ENCODE assay signal across 11 mouse cellular contexts in the genomic region with DNA sequence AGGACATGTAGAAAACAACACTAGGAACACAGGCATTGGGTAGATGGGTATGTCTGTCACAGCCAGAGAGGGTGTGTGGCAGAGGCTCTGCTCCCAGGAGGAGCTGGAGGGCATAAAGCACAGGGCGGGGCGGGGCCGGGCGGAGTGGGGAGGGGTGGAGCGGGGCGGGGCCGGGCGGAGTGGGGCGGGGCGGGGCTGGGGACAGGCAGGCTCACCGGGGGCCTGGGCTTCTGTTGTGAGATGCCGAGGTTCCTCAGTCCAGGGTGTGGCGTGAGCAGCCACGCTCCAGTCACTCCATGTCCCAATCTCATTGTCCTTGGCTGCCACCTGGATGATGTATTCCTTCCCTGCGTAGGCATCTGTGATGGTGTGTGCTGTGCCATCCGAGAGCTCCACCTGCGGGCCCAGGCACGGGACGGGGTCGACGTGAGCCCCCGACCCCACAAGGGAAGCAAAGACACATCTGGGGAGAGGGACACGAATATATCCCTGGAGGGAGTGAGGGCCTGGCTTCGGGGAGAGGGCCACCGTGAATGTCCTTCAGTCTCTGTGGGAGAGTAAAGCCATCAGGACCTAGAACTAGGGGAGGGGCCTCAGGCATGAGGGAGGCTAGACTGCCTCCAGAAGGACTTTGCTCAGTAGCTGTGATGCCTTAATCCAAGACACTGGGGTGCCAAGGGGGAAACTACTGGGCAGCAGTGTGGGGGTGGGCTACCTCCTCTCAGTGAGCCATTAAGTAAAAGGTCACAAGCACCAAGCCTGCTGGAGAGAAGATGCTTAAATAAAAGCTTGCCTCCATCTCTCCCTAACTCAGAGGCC. TPM values are rescaled to one million over a fixed set of nuclear protein-coding genes. Genes with fewer than 3 reads are reported as not detected.
DNase-seq lines count a peak whose midpoint lies in the region; ATAC-seq and TF ChIP-seq lines count a peak whose summit lies in the region.
"Had no signal": no experiment of that assay in that cellular context is flagged by ENCODE, and none has a peak within 500 bp of the region (broad histone marks: within the 10 kb centered on the region; RNA-seq: fewer than 3 reads in every experiment).

No protein-coding gene starts in this region.

- no peak overlapping the region for H3K27ac ChIP-seq in heart, postnatal 0 days (ENCODE audit: low read depth)
- H3K27ac ChIP-seq in hindbrain, postnatal 0 days, result no peak overlapping the region
- no peak overlapping the region for H3K27ac ChIP-seq in liver, embryonic 16.5 days (ENCODE audit: low read length)

- ATAC-seq in heart, postnatal 0 days (ENCODE audit: insufficient read depth, low read depth), result peak; percentile 31; the same call in 1 of the 2 replicates
- ATAC-seq in hindbrain, postnatal 0 days, result 0 out of 2 replicates have a peak, but pooled peaks have one; percentile 12
- 0 out of 2 replicates have a peak, but pooled peaks have one; percentile 19 for ATAC-seq in liver, embryonic 16.5 days (ENCODE audit: low read depth)
- no peak for ATAC-seq in erythroblast, adult 5-6 weeks (replicated peaks; ENCODE audit: low FRiP score, poor library complexity, severe bottlenecking)

- TF ChIP-seq EP300 in heart, postnatal 0 days (IDR thresholded peaks at IDR 0.05; ENCODE audit: low read depth), result no peak

- H3K9me3 ChIP-seq in heart, postnatal 0 days (replicated peaks; ENCODE audit: control insufficient read depth, low read length), result no peaks in the 10 kb centered on the region
- H3K9me3 ChIP-seq in hindbrain, postnatal 0 days (ENCODE audit: low read length), result no peaks in the 10 kb centered on the region
- no peaks in the 10 kb centered on the region for H3K9me3 ChIP-seq in liver, embryonic 16.5 days (replicated peaks; ENCODE audit: control insufficient read depth, low read length)

- 21% methylated on average over 24 of the region's 25 CpGs for WGBS in heart, postnatal 0 days
- 30% methylated on average over 25 of the region's 25 CpGs for WGBS in hindbrain, postnatal 0 days
- 15% methylated on average over 24 of the region's 25 CpGs for WGBS in liver, embryonic 16.5 days (ENCODE audit: insufficient replicate concordance)

- H3K4me1 ChIP-seq in heart, postnatal 0 days (ENCODE audit: control insufficient read depth, insufficient read depth), result no peaks in the 10 kb centered on the region
- no peaks in the 10 kb centered on the region for H3K4me1 ChIP-seq in hindbrain, postnatal 0 days (ENCODE audit: insufficient read depth, low read length)
- H3K4me1 ChIP-seq in liver, embryonic 16.5 days (ENCODE audit: control insufficient read depth, low read depth, low read length), result no peaks in the 10 kb centered on the region; the same call in 1 of the 2 replicates

- no peak overlapping the region for H3K4me3 ChIP-seq in heart, postnatal 0 days (ENCODE audit: low read depth, low read length)
- H3K4me3 ChIP-seq in hindbrain, postnatal 0 days (ENCODE audit: low read length), result no peak overlapping the region
- no peak overlapping the region for H3K4me3 ChIP-seq in liver, embryonic 16.5 days (ENCODE audit: low read depth, low read length)

- H3K36me3 ChIP-seq in heart, postnatal 0 days (replicated peaks; ENCODE audit: control insufficient read depth, insufficient read depth, low read length), result no peaks in the 10 kb centered on the region
- peaks cover 13% of the 10 kb centered on the region; the same call in 1 of the 2 replicates for H3K36me3 ChIP-seq in hindbrain, postnatal 0 days (ENCODE audit: insufficient read depth, low read length)
- H3K36me3 ChIP-seq in liver, embryonic 16.5 days (ENCODE audit: control insufficient read depth, insufficient read depth), result no peaks in the 10 kb centered on the region

- TF ChIP-seq CTCF in heart, postnatal 0 days (IDR thresholded peaks at IDR 0.05; ENCODE audit: low read depth), result no peak
- TF ChIP-seq CTCF in hindbrain, postnatal 0 days (IDR thresholded peaks at IDR 0.05; ENCODE audit: low read depth), result no peak

- no peak for DNase-seq in heart, postnatal 0 days (ENCODE audit: low spot score)
- no peak for DNase-seq in heart, adult 18-20 months
- DNase-seq in adrenal gland, adult 8-10 months, result peak; percentile 62
- no peak for DNase-seq in hindbrain, postnatal 0 days (ENCODE audit: low spot score)
- no peak for DNase-seq in cerebellum, adult 8-10 months
- DNase-seq in embryo, embryonic 10.5 days (ENCODE audit: low spot score), result no peak
- DNase-seq: cerebellum, postnatal 25 days had no signal

- H3K9ac ChIP-seq in heart, postnatal 0 days (replicated peaks; ENCODE audit: low read depth, low read length), result no peak overlapping the region
- no peak overlapping the region for H3K9ac ChIP-seq in hindbrain, postnatal 0 days (replicated peaks; ENCODE audit: low read length)
- H3K9ac ChIP-seq in liver, embryonic 16.5 days (ENCODE audit: low read depth, low read length), result no peak overlapping the region

- H3K4me2 ChIP-seq in heart, postnatal 0 days (ENCODE audit: low read depth, low read length), result no peak overlapping the region
- no peak overlapping the region for H3K4me2 ChIP-seq in hindbrain, postnatal 0 days (ENCODE audit: low read depth, low read length)
- no peak overlapping the region for H3K4me2 ChIP-seq in liver, embryonic 16.5 days (ENCODE audit: low read depth, low read length)

- H3K27me3 ChIP-seq in heart, postnatal 0 days (ENCODE audit: control insufficient read depth, insufficient read depth, low read length), result peaks cover 6% of the 10 kb centered on the region
- no peaks in the 10 kb centered on the region for H3K27me3 ChIP-seq in hindbrain, postnatal 0 days (ENCODE audit: insufficient read depth, low read length)
- peaks cover 3% of the 10 kb centered on the region; the same call in 1 of the 2 replicates for H3K27me3 ChIP-seq in liver, embryonic 16.5 days (ENCODE audit: control insufficient read depth, insufficient read depth, low read depth, low read length)

RNA-seq across cellular contexts. Expression of a gene that starts 18.7 kb away (rescaled TPM):
- total RNA-seq in heart, postnatal 0 days (2014; rRNA removed; ENCODE audit: low replicate concordance), result 5.8 and 12.7 TPM in 2 replicates
- polyA plus RNA-seq in heart, postnatal 0 days (2015; fragmentation: Nextera tagmentation; extraction: Ambion mirVana), result 4.0 and 4.3 TPM in 2 replicates
- 10 to 100 TPM in 1 of 2 experiments, 1 to 10 TPM in 1; 9.7 to 11.0 TPM for total RNA-seq in heart, adult 18-20 months (2021)
- total RNA-seq in adrenal gland, adult 8-10 months (2022), result 1 to 10 TPM; 3.8 to 5.6 (median 4.9) TPM
- 179 and 205 TPM in 2 replicates for total RNA-seq in hindbrain, postnatal 0 days (2014; rRNA removed)
- 139 and 141 TPM in 2 replicates for polyA plus RNA-seq in hindbrain, postnatal 0 days (2015; fragmentation: Nextera tagmentation; extraction: Ambion mirVana)
- polyA plus RNA-seq in liver, embryonic 16.5 days (2015; fragmentation: Nextera tagmentation; extraction: Ambion mirVana), result 3.2 and 4.5 TPM in 2 replicates
- not detected in 2 replicates for total RNA-seq in erythroblast, adult 5-6 weeks (2015; ENCODE audit: low replicate concordance)
- total RNA-seq in erythroblast, adult 5-6 weeks (2017; ENCODE audit: low replicate concordance), result not detected in 2 replicates
- total RNA-seq: megakaryocyte, adult 5-6 weeks had no signal

RNA-seq across cellular contexts. Expression of a gene that starts 38.1 kb away (rescaled TPM):
- total RNA-seq in heart, postnatal 0 days (2014; rRNA removed; ENCODE audit: low replicate concordance), result 0.31 TPM in 1 of 2 replicates, not detected in the other
- 0.38 and 0.41 TPM in 2 replicates for polyA plus RNA-seq in heart, postnatal 0 days (2015; fragmentation: Nextera tagmentation; extraction: Ambion mirVana)
- total RNA-seq in heart, adult 18-20 months (2021), result 1 to 10 TPM; 3.3 to 4.4 TPM
- 10 to 100 TPM; 41.4 to 50.9 (median 48.4) TPM for total RNA-seq in adrenal gland, adult 8-10 months (2022)
- total RNA-seq in hindbrain, postnatal 0 days (2014; rRNA removed), result 59.3 and 61.9 TPM in 2 replicates
- polyA plus RNA-seq in hindbrain, postnatal 0 days (2015; fragmentation: Nextera tagmentation; extraction: Ambion mirVana), result 18.5 and 22.1 TPM in 2 replicates
- 0.19 and 0.22 TPM in 2 replicates for polyA plus RNA-seq in liver, embryonic 16.5 days (2015; fragmentation: Nextera tagmentation; extraction: Ambion mirVana)
- not detected in 2 replicates for total RNA-seq in erythroblast, adult 5-6 weeks (2015; ENCODE audit: low replicate concordance)
- total RNA-seq in erythroblast, adult 5-6 weeks (2017; ENCODE audit: low replicate concordance), result not detected in 2 replicates
- total RNA-seq: hematopoietic stem cell, adult 5-6 weeks; megakaryocyte, adult 5-6 weeks had no signal

RNA-seq across cellular contexts. Expression of a gene that starts 41.0 kb away (rescaled TPM):
- total RNA-seq in heart, postnatal 0 days (2014; rRNA removed; ENCODE audit: low replicate concordance), result 77.1 and 110 TPM in 2 replicates
- polyA plus RNA-seq in heart, postnatal 0 days (2015; fragmentation: Nextera tagmentation; extraction: Ambion mirVana), result 104 and 116 TPM in 2 replicates
- 100 to 1,000 TPM; 105 TPM for total RNA-seq in heart, adult 18-20 months (2021)
- total RNA-seq in adrenal gland, adult 8-10 months (2022), result 100 to 1,000 TPM in 2 of 4 experiments, 10 to 100 TPM in 2; 81.8 to 130 (median 112) TPM
- total RNA-seq in hindbrain, postnatal 0 days (2014; rRNA removed), result 24.4 and 41.9 TPM in 2 replicates
- 47.4 and 49.8 TPM in 2 replicates for polyA plus RNA-seq in hindbrain, postnatal 0 days (2015; fragmentation: Nextera tagmentation; extraction: Ambion mirVana)
- polyA plus RNA-seq in liver, embryonic 16.5 days (2015; fragmentation: Nextera tagmentation; extraction: Ambion mirVana), result 42.3 and 45.4 TPM in 2 replicates
- total RNA-seq in erythroblast, adult 5-6 weeks (2015; ENCODE audit: low replicate concordance), result 4.6 and 7.5 TPM in 2 replicates
- 8.2 and 18.1 TPM in 2 replicates for total RNA-seq in erythroblast, adult 5-6 weeks (2017; ENCODE audit: low replicate concordance)

RNA-seq across cellular contexts. Expression of a gene that starts 54.6 kb away (rescaled TPM):
- total RNA-seq in heart, postnatal 0 days (2014; rRNA removed; ENCODE audit: low replicate concordance), result 49.6 and 49.8 TPM in 2 replicates
- polyA plus RNA-seq in heart, postnatal 0 days (2015; fragmentation: Nextera tagmentation; extraction: Ambion mirVana), result 38.9 and 40.2 TPM in 2 replicates
- total RNA-seq in heart, adult 18-20 months (2021), result 10 to 100 TPM; 35.0 to 37.3 TPM
- 10 to 100 TPM; 35.0 to 44.4 (median 41.8) TPM for total RNA-seq in adrenal gland, adult 8-10 months (2022)
- 35.0 and 42.2 TPM in 2 replicates for total RNA-seq in hindbrain, postnatal 0 days (2014; rRNA removed)
- polyA plus RNA-seq in hindbrain, postnatal 0 days (2015; fragmentation: Nextera tagmentation; extraction: Ambion mirVana), result 47.3 and 48.3 TPM in 2 replicates
- polyA plus RNA-seq in liver, embryonic 16.5 days (2015; fragmentation: Nextera tagmentation; extraction: Ambion mirVana), result 27.1 and 27.2 TPM in 2 replicates
- total RNA-seq in erythroblast, adult 5-6 weeks (2015; ENCODE audit: low replicate concordance), result 6.3 and 9.6 TPM in 2 replicates
- total RNA-seq in erythroblast, adult 5-6 weeks (2017; ENCODE audit: low replicate concordance), result 2.5 and 4.7 TPM in 2 replicates

Comparison
In these comparisons a context has a peak if more than half of its experiments do, and no peak if none do; other contexts are left out.
1. RNA of a gene that starts 18.7 kb away (total RNA-seq): 179 to 205 TPM in hindbrain, postnatal 0 days; 5.8 to 12.7 TPM in heart, postnatal 0 days, 9.7 to 11.0 TPM in heart, adult 18-20 months, 3.8 to 5.6 TPM in adrenal gland, adult 8-10 months and not detected in erythroblast, adult 5-6 weeks; every median in the first group is over 10 times any median in the second.
2. RNA of a gene that starts 38.1 kb away (total RNA-seq): 59.3 to 61.9 TPM in hindbrain, postnatal 0 days and 41.4 to 50.9 TPM in adrenal gland, adult 8-10 months; 3.3 to 4.4 TPM in heart, adult 18-20 months, 0.31 TPM in heart, postnatal 0 days and not detected in erythroblast, adult 5-6 weeks; every median in the first group is over 4 times any median in the second.